Mouse (Mus musculus) lung, adult 2 months (tissue): Measurements from ENCODE around the gene Terf2.

Experiments
- CTCF ChIP-seq: fragments of 200-500 bp; IDR thresholded peaks from 2 replicates; pipeline ENCODE4 v1.5.1; 2011; ENCODE audit warnings: mild to moderate bottlenecking, low read length, control low read depth; ENCODE audit not compliant: insufficient read depth
- POLR2A ChIP-seq: fragments of 200-500 bp; IDR thresholded peaks from 2 replicates; pipeline ENCODE4 v1.6.1; 2011; ENCODE audit warnings: low read depth, mild to moderate bottlenecking, control low read depth, low read length, borderline replicate concordance; ENCODE audit errors: extremely low read depth

DNA sequence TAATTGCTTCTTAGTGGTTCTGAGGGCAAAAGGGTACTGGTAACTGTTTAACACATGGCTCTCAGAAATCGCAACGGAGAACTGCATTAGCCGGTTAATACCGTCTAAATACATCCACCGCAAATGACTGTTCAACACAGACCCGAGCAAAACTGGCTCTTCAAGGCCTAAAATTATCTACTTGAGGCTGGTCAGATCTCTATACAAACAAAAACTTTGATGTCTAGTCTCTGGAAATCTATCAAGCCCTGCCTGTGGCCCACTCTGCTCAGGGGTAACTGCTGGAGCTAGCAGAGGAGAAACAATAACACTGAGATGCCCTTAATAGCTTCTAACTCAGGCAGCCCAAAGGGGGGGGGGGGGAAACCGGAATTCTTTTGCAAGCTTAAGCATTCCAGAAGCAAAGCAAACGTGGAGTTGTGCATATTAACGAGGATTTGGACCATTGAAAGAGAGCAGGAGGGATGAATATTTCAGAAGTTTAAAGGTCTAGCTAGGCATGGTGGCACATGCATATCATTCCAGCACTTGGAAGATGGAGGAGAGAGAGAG, 26.8 kb upstream of the Terf2 start:
- TF ChIP-seq CTCF (no peak), POLR2A (no peak)
